Mouse (Mus musculus): ENCODE data around the gene Fbxo42. TPM values are rescaled to one million over a fixed set of nuclear protein-coding genes. Genes with fewer than 3 reads are reported as not detected.
A peak's percentile ranks its signal among the peaks of the same experiment; 100 is the strongest.

Fbxo42 gene
- polyA plus RNA-seq, 1 experiment from 2014 or later, result 23.3 TPM

- WGBS, result 80% methylated on average over 4 of the region's 4 CpGs
These were observed 56.9 kb downstream of the Fbxo42 start for GRCm38 (mm10) chr4:141204580-141205061.

GRCm38 (mm10) chr4:141207081-141207480 is 59.4 kb downstream of the Fbxo42 start:
- Histone ChIP-seq H3K4me2 (no peak overlapping the region), H3K4me1 (peaks cover 9% of the 10 kb centered on the region), H3K36me3 (peaks cover 26% of the 10 kb centered on the region), H3K4me3 (replicated peaks) (no peak overlapping the region), H3K9ac (replicated peaks) (no peak overlapping the region), H3K9me3 (replicated peaks) (no peaks in the 10 kb centered on the region), H3K27ac (replicated peaks) (no peak overlapping the region), H3K27me3 (replicated peaks) (no peaks in the 10 kb centered on the region)
- ATAC-seq (ENCODE audit: low FRiP score), result no peak
- 91% methylated on average over 5 of the region's 5 CpGs for WGBS

More at GRCm38 (mm10) chr4:141204580-141205061, 56.9 kb downstream of the Fbxo42 start:
- H3K4me2 ChIP-seq, result no peak overlapping the region
- no peak overlapping the region for H3K27ac ChIP-seq (replicated peaks)
- no peak overlapping the region for H3K4me3 ChIP-seq (replicated peaks)
- H3K9me3 ChIP-seq (replicated peaks), result no peaks in the 10 kb centered on the region
- ATAC-seq (ENCODE audit: low FRiP score), result no peak
- H3K4me1 ChIP-seq, result peaks cover 4% of the 10 kb centered on the region; the same call in 1 of the 2 replicates
- peaks cover 51% of the 10 kb centered on the region for H3K36me3 ChIP-seq
- no peak overlapping the region for H3K9ac ChIP-seq (replicated peaks)
- H3K27me3 ChIP-seq (replicated peaks), result no peaks in the 10 kb centered on the region

GRCm38 (mm10) chr4:141210524-141211219 is 63.0 kb downstream of the Fbxo42 start:
- Histone ChIP-seq H3K4me3 (replicated peaks) (peak overlapping the region; percentile 36), H3K27me3 (replicated peaks) (no peaks in the 10 kb centered on the region), H3K36me3 (no peaks in the 10 kb centered on the region), H3K4me1 (peaks cover 21% of the 10 kb centered on the region), H3K4me2 (peak overlapping the region; percentile 54), H3K9ac (replicated peaks) (0 out of 2 replicates have a peak overlapping the region, but pooled peaks have one; percentile 26), H3K9me3 (replicated peaks) (no peaks in the 10 kb centered on the region), H3K27ac (replicated peaks) (peak overlapping the region; percentile 62)
- WGBS, result 72% methylated on average over 14 of the region's 14 CpGs
- ATAC-seq (ENCODE audit: low FRiP score), result peak; percentile 21; the same call in 1 of the 2 replicates

GRCm38 (mm10) chr4:141211646-141212045 is 63.9 kb downstream of the Fbxo42 start:
- Histone ChIP-seq H3K4me3 (replicated peaks) (no peak overlapping the region), H3K4me1 (peaks cover 21% of the 10 kb centered on the region), H3K36me3 (no peaks in the 10 kb centered on the region), H3K9me3 (replicated peaks) (no peaks in the 10 kb centered on the region), H3K9ac (replicated peaks) (no peak overlapping the region), H3K27ac (replicated peaks) (no peak overlapping the region), H3K4me2 (no peak overlapping the region), H3K27me3 (replicated peaks) (no peaks in the 10 kb centered on the region)
- 93% methylated on average over 4 of the region's 4 CpGs for WGBS
- no peak for ATAC-seq (ENCODE audit: low FRiP score)

- no peaks in the 10 kb centered on the region for H3K27me3 ChIP-seq (replicated peaks)
- peaks cover 21% of the 10 kb centered on the region for H3K4me1 ChIP-seq
- no peak for ATAC-seq (ENCODE audit: low FRiP score)
- WGBS, result 75% methylated on average over 9 of the region's 9 CpGs
- peak overlapping the region; percentile 95; the same call in 1 of the 2 replicates for H3K4me2 ChIP-seq
- no peak overlapping the region for H3K4me3 ChIP-seq (replicated peaks)
- no peaks in the 10 kb centered on the region for H3K36me3 ChIP-seq
- H3K9ac ChIP-seq (replicated peaks), result no peak overlapping the region
- H3K9me3 ChIP-seq (replicated peaks), result no peaks in the 10 kb centered on the region
- H3K27ac ChIP-seq (replicated peaks), result peak overlapping the region; percentile 80
These were observed 65.2 kb downstream of the Fbxo42 start for GRCm38 (mm10) chr4:141212892-141213291.

GRCm38 (mm10) chr4:141213342-141213741 is 65.6 kb downstream of the Fbxo42 start:
- no peak for ATAC-seq (ENCODE audit: low FRiP score)
- Histone ChIP-seq H3K9ac (replicated peaks) (peak overlapping the region; percentile 75), H3K27ac (replicated peaks) (peak overlapping the region; percentile 80), H3K27me3 (replicated peaks) (no peaks in the 10 kb centered on the region), H3K9me3 (replicated peaks) (no peaks in the 10 kb centered on the region), H3K4me3 (replicated peaks) (peak overlapping the region; percentile 62), H3K36me3 (no peaks in the 10 kb centered on the region), H3K4me1 (peaks cover 21% of the 10 kb centered on the region), H3K4me2 (peak overlapping the region; percentile 95)
- WGBS, result 26% methylated on average over 2 of the region's 2 CpGs

- Histone ChIP-seq H3K4me2 (peak within 1 kb of the TSS; percentile 95), H3K4me1 (peaks cover 21% of the 10 kb centered on the region), H3K4me3 (replicated peaks) (peak within 1 kb of the TSS; percentile 62), H3K9me3 (replicated peaks) (no peaks in the 10 kb centered on the region), H3K9ac (replicated peaks) (peak within 1 kb of the TSS; percentile 75), H3K27ac (replicated peaks) (peak within 1 kb of the TSS; percentile 80), H3K36me3 (no peaks in the 10 kb centered on the region), H3K27me3 (replicated peaks) (no peaks in the 10 kb centered on the region)
- under 1% methylated on average over 24 of the region's 24 CpGs for WGBS
- peak; percentile 74 for ATAC-seq (ENCODE audit: low FRiP score)
These were observed 66.1 kb downstream of the Fbxo42 start, which contains the start of gene Rsg1 for GRCm38 (mm10) chr4:141213770-141214336. Gene Rsg1, plus strand, starts transcription at chr4:141213956.

GRCm38 (mm10) chr4:141214337-141214851 is 66.7 kb downstream of the Fbxo42 start:
- peak; percentile 29 for ATAC-seq (ENCODE audit: low FRiP score)
- H3K4me2 ChIP-seq, result peak overlapping the region; percentile 95
- WGBS, result under 1% methylated on average over 16 of the region's 16 CpGs
- H3K27ac ChIP-seq (replicated peaks), result peak overlapping the region; percentile 80
- peaks cover 21% of the 10 kb centered on the region for H3K4me1 ChIP-seq
- H3K4me3 ChIP-seq (replicated peaks), result peak overlapping the region; percentile 62
- H3K9ac ChIP-seq (replicated peaks), result peak overlapping the region; percentile 75
- no peaks in the 10 kb centered on the region for H3K9me3 ChIP-seq (replicated peaks)
- H3K36me3 ChIP-seq, result no peaks in the 10 kb centered on the region
- no peaks in the 10 kb centered on the region for H3K27me3 ChIP-seq (replicated peaks)

GRCm38 (mm10) chr4:141219583-141220213 is 72.0 kb downstream of the Fbxo42 start:
- Histone ChIP-seq H3K36me3 (peaks cover 4% of the 10 kb centered on the region), H3K9me3 (replicated peaks) (no peaks in the 10 kb centered on the region), H3K27me3 (replicated peaks) (no peaks in the 10 kb centered on the region), H3K9ac (replicated peaks) (no peak overlapping the region), H3K4me2 (no peak overlapping the region), H3K4me3 (replicated peaks) (no peak overlapping the region), H3K4me1 (peaks cover 2% of the 10 kb centered on the region), H3K27ac (replicated peaks) (no peak overlapping the region)
- no peak for ATAC-seq (ENCODE audit: low FRiP score)
- WGBS, result 79% methylated on average over 20 of the region's 20 CpGs

GRCm38 (mm10) chr4:141221848-141222247 is 74.1 kb downstream of the Fbxo42 start:
- no peak overlapping the region for H3K4me2 ChIP-seq
- H3K36me3 ChIP-seq, result peaks cover 4% of the 10 kb centered on the region
- WGBS, result 76% methylated on average over 2 of the region's 2 CpGs
- ATAC-seq (ENCODE audit: low FRiP score), result no peak
- H3K4me1 ChIP-seq, result no peaks in the 10 kb centered on the region
- H3K9me3 ChIP-seq (replicated peaks), result no peaks in the 10 kb centered on the region
- no peak overlapping the region for H3K9ac ChIP-seq (replicated peaks)
- no peak overlapping the region for H3K4me3 ChIP-seq (replicated peaks)
- H3K27ac ChIP-seq (replicated peaks), result no peak overlapping the region
- no peaks in the 10 kb centered on the region for H3K27me3 ChIP-seq (replicated peaks)

GRCm38 (mm10) chr4:141222752-141223151 is 75.0 kb downstream of the Fbxo42 start:
- H3K4me3 ChIP-seq (replicated peaks), result no peak overlapping the region
- no peak for ATAC-seq (ENCODE audit: low FRiP score)
- H3K9ac ChIP-seq (replicated peaks), result no peak overlapping the region
- H3K36me3 ChIP-seq, result peaks cover 4% of the 10 kb centered on the region
- WGBS, result 88% methylated on average over 5 of the region's 5 CpGs
- H3K27me3 ChIP-seq (replicated peaks), result no peaks in the 10 kb centered on the region
- H3K9me3 ChIP-seq (replicated peaks), result no peaks in the 10 kb centered on the region
- H3K27ac ChIP-seq (replicated peaks), result no peak overlapping the region
- H3K4me2 ChIP-seq, result no peak overlapping the region
- no peaks in the 10 kb centered on the region for H3K4me1 ChIP-seq

All from neural tube, embryonic 15.5 days (tissue).